ENCODE assay signal across 12 mouse cellular contexts in genomic region chr11:4498774-4499173, GRCm38 (mm10). TPM values are rescaled to one million over a fixed set of nuclear protein-coding genes. Genes with fewer than 3 reads are reported as not detected.
"Had no signal": no experiment of that assay in that cellular context is flagged by ENCODE, and none has a peak within 500 bp of the region (broad histone marks: within the 10 kb centered on the region; RNA-seq: fewer than 3 reads in every experiment).

No protein-coding gene starts in this region.

- ATAC-seq: intestine, embryonic 16.5 days; liver, embryonic 12.5 days; midbrain, embryonic 16.5 days had no signal

- DNase-seq: kidney, postnatal 25 days; spleen, adult 18-20 months; thymus, adult 18-20 months; thymus, postnatal 14 days had no signal

RNA-seq across cellular contexts. Expression of gene Hormad2, which starts 57.9 kb away (rescaled TPM):
- total RNA-seq: left cerebral cortex, postnatal 25 days had no signal
- polyA plus RNA-seq: kidney, adult 2 months; macrophage; midbrain, embryonic 12.5 days; neural tube, embryonic 14.5 days had no signal
